Mouse (Mus musculus): ENCODE data around the gene Cspg4. TPM values are rescaled to one million over a fixed set of nuclear protein-coding genes. Genes with fewer than 3 reads are reported as not detected.
A peak's percentile ranks its signal among the peaks of the same experiment; 100 is the strongest.

The Cspg4 gene
- polyA plus RNA-seq, 1 experiment = 14.5 TPM

DNA sequence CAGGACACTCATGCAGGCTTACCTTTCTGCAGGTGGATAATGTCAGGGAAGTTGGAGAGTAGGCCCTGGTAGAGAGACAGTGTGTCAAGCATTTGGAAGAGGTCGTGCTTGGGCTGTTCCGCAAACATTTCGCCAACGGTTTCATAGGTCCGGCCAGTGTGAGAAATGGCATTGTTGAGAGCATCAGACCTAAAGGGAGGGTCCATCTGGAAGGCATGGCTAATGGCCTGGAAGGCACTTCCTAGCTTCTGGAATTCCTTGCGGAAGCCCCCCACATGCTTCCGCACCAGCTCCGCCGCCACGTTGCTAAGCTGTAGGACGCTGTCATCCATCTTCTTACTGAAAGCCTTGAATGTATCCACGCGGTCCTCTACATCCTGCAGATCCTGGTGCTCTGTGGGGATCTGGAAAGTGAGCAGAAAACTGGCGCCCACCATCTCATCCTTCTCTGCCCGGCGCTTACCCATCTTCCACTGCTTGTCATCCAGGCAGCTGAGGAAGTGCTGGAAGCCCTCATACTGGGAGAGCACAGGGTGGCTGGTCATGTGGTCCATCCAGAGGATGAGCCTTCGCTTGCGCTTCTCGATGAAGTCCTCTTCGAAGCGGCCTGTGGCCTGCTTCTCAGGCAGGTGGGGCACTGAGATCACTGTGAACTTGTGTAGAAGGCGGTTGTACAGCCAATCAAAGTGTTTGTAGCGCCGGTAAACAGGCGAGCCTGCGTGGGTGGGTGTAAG is 60.6 kb downstream of the Cspg4 start:
- peak overlapping the region; percentile 62 for H3K4me3 ChIP-seq (ENCODE audit: insufficient read depth, low read depth, low read length)
- TF ChIP-seq CTCF (conservative IDR thresholded peaks at IDR 0.05; ENCODE audit: insufficient read depth, insufficient read length, low read depth, low read length) (no peak), POLR2A (IDR thresholded peaks at IDR 0.05; ENCODE audit: low read depth, low read length) (no peak)
- no peaks in the 10 kb centered on the region; the same call in 1 of the 2 replicates for H3K36me3 ChIP-seq (ENCODE audit: control insufficient read depth, insufficient read depth, low read length)
- 74% methylated on average over 26 of the region's 26 CpGs for WGBS
- no peaks in the 10 kb centered on the region for H3K27me3 ChIP-seq (replicated peaks; ENCODE audit: control insufficient read depth, insufficient read depth, low read length)
- H3K4me1 ChIP-seq (ENCODE audit: control insufficient read depth, insufficient read depth, low read length) = peaks cover 10% of the 10 kb centered on the region; the same call in 1 of the 2 replicates
- peak; percentile 31 for DNase-seq
- peak overlapping the region; percentile 44 for H3K27ac ChIP-seq (ENCODE audit: insufficient read depth, low read depth, low read length)

DNA sequence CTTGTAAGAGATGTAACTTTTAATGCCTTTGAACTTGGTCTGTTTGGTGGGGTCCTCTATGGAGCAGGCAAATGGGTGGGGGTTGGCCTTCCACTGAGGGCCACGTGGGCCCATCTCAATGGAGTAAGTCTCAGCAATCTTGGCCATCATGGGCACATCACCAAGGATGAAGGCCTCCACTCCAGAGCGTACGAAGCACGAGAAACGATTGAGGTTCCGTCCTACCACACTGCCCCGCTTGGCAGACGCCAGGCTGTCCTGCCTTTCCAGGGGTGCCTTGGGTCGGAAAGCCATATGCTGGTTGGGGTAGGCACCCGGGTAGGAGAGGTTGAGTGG is 61.2 kb downstream of the Cspg4 start:
- Histone ChIP-seq H3K27ac (ENCODE audit: insufficient read depth, low read depth, low read length) (peak overlapping the region; percentile 14; the same call in 1 of the 2 replicates), H3K36me3 (ENCODE audit: control insufficient read depth, insufficient read depth, low read length) (no peaks in the 10 kb centered on the region; the same call in 1 of the 2 replicates), H3K4me3 (ENCODE audit: insufficient read depth, low read depth, low read length) (peak overlapping the region; percentile 62), H3K27me3 (replicated peaks; ENCODE audit: control insufficient read depth, insufficient read depth, low read length) (no peaks in the 10 kb centered on the region), H3K4me1 (ENCODE audit: control insufficient read depth, insufficient read depth, low read length) (peaks cover 10% of the 10 kb centered on the region; the same call in 1 of the 2 replicates)
- 92% methylated on average over 10 of the region's 10 CpGs for WGBS
- no peak for DNase-seq
- TF ChIP-seq CTCF (conservative IDR thresholded peaks at IDR 0.05; ENCODE audit: insufficient read depth, insufficient read length, low read depth, low read length) (no peak), POLR2A (IDR thresholded peaks at IDR 0.05; ENCODE audit: low read depth, low read length) (no peak)

DNA sequence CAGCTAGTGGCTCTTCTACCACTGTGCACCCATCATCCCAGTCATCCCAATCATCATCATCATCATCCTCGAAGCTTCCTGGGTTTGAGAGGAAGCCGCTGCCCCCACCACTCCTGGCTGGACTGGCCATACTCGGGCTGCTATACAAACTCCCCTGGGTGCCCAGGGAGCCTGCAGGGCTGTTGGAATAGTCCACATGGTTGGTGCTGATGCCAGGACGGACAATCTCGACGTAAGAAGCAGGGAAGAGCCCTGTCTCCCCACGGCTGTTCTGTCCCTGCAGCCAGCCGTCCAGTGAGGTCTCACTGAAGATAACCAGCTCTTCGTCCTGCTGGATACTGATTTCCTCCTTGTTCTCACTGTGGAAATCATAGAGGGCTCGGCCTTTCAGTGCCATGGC is 61.6 kb downstream of the Cspg4 start:
- 75% methylated on average over 10 of the region's 10 CpGs for WGBS
- Histone ChIP-seq H3K4me1 (ENCODE audit: control insufficient read depth, insufficient read depth, low read length) (peaks cover 10% of the 10 kb centered on the region; the same call in 1 of the 2 replicates), H3K36me3 (ENCODE audit: control insufficient read depth, insufficient read depth, low read length) (no peaks in the 10 kb centered on the region; the same call in 1 of the 2 replicates), H3K4me3 (ENCODE audit: insufficient read depth, low read depth, low read length) (peak overlapping the region; percentile 62), H3K27ac (ENCODE audit: insufficient read depth, low read depth, low read length) (peak overlapping the region; percentile 88), H3K27me3 (replicated peaks; ENCODE audit: control insufficient read depth, insufficient read depth, low read length) (no peaks in the 10 kb centered on the region)
- no peak for DNase-seq
- no peak for TF ChIP-seq CTCF (conservative IDR thresholded peaks at IDR 0.05; ENCODE audit: insufficient read depth, insufficient read length, low read depth, low read length)
- TF ChIP-seq POLR2A (IDR thresholded peaks at IDR 0.05; ENCODE audit: low read depth, low read length) = no peak

DNA sequence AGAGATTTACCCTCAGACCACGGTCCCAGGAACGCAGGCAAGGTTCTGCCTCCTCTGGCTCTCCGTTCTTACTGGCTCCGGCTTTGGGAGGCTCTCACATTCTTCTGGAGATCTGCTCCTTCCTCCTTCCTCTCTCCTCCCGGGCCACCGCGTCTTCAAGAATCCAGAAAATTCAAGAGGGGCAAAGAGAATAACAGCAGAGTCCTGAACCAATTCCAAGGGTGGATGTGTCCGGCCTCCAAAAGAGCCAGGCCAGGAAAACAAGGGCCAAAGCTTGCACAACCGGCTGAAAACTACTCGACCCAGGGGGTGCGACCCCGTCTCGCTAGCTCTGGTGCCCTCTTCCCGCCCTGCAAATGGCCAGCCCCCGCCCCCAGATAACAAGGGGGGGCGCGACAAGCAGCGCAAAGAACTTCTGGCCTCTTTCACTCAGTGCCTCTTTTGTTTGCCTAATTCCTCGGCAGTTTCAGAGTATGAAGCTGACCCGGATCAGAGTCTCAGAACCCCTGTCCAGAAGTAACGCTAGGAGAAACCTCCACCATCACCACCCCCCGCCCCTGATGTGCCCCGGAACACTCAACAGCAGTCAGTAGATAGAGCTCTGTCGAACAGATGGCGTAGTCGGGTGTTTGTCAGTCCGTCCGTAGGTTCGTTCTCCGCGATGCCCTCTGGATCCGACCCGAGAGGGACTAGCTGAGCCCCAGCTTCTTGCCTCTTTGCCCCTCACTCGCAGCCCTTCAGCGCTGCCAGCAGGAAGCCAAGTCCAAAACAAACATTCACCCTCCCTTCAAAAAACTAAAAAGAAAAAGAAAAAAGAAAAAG is 62.6 kb downstream of the Cspg4 start:
- H3K4me3 ChIP-seq (ENCODE audit: insufficient read depth, low read depth, low read length) = peak overlapping the region; percentile 62
- WGBS = 2% methylated on average over 35 of the region's 35 CpGs
- peak; percentile 75 for DNase-seq
- peaks cover 10% of the 10 kb centered on the region; the same call in 1 of the 2 replicates for H3K4me1 ChIP-seq (ENCODE audit: control insufficient read depth, insufficient read depth, low read length)
- H3K36me3 ChIP-seq (ENCODE audit: control insufficient read depth, insufficient read depth, low read length) = no peaks in the 10 kb centered on the region
- TF ChIP-seq POLR2A (IDR thresholded peaks at IDR 0.05; ENCODE audit: low read depth, low read length) (no peak), CTCF (conservative IDR thresholded peaks at IDR 0.05; ENCODE audit: insufficient read depth, insufficient read length, low read depth, low read length) (no peak)
- H3K27ac ChIP-seq (ENCODE audit: insufficient read depth, low read depth, low read length) = peak overlapping the region; percentile 88
- no peaks in the 10 kb centered on the region for H3K27me3 ChIP-seq (replicated peaks; ENCODE audit: control insufficient read depth, insufficient read depth, low read length)

- TF ChIP-seq POLR2A (IDR thresholded peaks at IDR 0.05; ENCODE audit: low read depth, low read length) (peak; percentile 44), CTCF (conservative IDR thresholded peaks at IDR 0.05; ENCODE audit: insufficient read depth, insufficient read length, low read depth, low read length) (peak; percentile 66)
- H3K27ac ChIP-seq (ENCODE audit: insufficient read depth, low read depth, low read length) = peak within 1 kb of the TSS; percentile 88
- under 1% methylated on average over 49 of the region's 50 CpGs for WGBS
- peaks cover 10% of the 10 kb centered on the region; the same call in 1 of the 2 replicates for H3K4me1 ChIP-seq (ENCODE audit: control insufficient read depth, insufficient read depth, low read length)
- H3K27me3 ChIP-seq (replicated peaks; ENCODE audit: control insufficient read depth, insufficient read depth, low read length) = no peaks in the 10 kb centered on the region
- peak; percentile 98 for DNase-seq
- H3K36me3 ChIP-seq (ENCODE audit: control insufficient read depth, insufficient read depth, low read length) = no peaks in the 10 kb centered on the region
- peak within 1 kb of the TSS; percentile 62 for H3K4me3 ChIP-seq (ENCODE audit: insufficient read depth, low read depth, low read length)
These were observed 63.4 kb downstream of the Cspg4 start, which contains the start of gene Snx33 for GRCm38 (mm10) chr9:56928041-56928811. TSS of gene Snx33 (minus strand) at chr9:56928371.

DNA sequence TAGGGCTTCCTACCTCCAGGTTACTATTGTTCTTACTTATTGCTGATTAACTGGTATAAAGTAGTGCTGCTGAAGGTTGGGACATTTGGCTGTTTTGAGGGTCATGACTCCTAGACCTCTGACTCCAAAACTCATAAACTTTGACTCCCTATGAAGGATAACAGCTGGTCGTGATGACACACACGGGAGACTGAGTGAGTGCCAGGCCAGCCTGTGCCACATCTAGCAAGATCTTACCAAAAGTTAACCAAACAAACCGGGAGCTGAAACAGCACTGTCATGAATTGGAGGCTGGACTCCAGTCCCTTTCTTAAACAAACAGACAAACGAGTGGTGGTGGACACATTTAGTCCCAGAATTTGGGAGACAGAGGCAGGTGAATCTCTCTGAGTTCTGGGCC is 64.7 kb downstream of the Cspg4 start:
- TF ChIP-seq POLR2A (IDR thresholded peaks at IDR 0.05; ENCODE audit: low read depth, low read length) = no peak
- no peak for TF ChIP-seq CTCF (conservative IDR thresholded peaks at IDR 0.05; ENCODE audit: insufficient read depth, insufficient read length, low read depth, low read length)
- no peaks in the 10 kb centered on the region for H3K27me3 ChIP-seq (replicated peaks; ENCODE audit: control insufficient read depth, insufficient read depth, low read length)
- no peak overlapping the region for H3K4me3 ChIP-seq (ENCODE audit: insufficient read depth, low read depth, low read length)
- DNase-seq = no peak
- peaks cover 10% of the 10 kb centered on the region; the same call in 1 of the 2 replicates for H3K4me1 ChIP-seq (ENCODE audit: control insufficient read depth, insufficient read depth, low read length)
- H3K36me3 ChIP-seq (ENCODE audit: control insufficient read depth, insufficient read depth, low read length) = no peaks in the 10 kb centered on the region
- 56% methylated on average over 4 of the region's 4 CpGs for WGBS
- no peak overlapping the region for H3K27ac ChIP-seq (ENCODE audit: insufficient read depth, low read depth, low read length)
